In the genomic region with DNA sequence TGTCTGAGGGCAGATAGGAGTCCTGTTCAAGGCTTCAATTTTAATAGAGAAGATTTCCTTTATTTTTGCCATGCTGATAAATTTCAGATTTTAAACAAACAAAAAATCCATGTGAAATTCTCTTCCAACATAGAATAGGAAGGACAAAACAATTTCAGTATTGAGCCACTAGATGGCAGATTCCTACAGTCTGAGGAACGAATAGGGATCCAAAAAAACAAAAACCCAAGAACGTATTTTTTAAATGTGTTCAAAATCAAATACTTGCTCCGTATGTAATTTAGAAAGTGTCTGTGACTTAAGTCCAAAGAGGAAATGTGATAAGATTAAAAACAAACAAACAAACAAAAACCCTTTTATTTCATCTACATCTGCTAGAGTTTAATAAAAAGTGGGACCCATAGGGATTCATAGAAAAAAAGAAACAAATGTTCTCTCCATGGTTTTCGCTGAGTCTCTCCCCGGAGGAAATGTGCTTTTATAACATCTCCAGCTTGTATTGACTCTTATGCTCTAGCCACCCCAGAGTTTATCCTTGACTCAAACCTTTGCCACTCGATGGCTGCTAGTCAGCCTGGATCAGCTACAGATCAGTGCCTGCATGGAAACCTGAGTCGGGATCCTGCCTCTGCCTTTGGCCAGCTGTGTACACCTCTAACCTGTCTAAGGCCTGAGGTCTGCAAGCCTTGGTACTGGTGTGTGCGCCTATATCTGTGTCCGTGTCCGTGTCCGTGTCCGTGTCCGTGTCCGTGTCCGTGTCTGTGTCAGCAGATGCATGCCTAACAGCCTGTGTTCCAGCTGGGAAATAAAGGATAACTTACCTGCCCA, we compare ENCODE assay signal across 8 mouse cellular contexts.
DNase-seq lines count a peak whose midpoint lies in the region; ATAC-seq and TF ChIP-seq lines count a peak whose summit lies in the region.

No protein-coding gene starts in this region.

- 0 out of 2 replicates have a peak, but pooled peaks have one; percentile 10 for TF ChIP-seq CTCF in G1E (IDR thresholded peaks at IDR 0.05; ENCODE audit: low read depth, low read length)

- peak overlapping the region; percentile 27; the same call in 1 of the 2 replicates for H3K9ac ChIP-seq in embryonic facial prominence, embryonic 12.5 days

- peak; percentile 16 for DNase-seq in kidney, adult 18-20 months
- DNase-seq in kidney, adult 8-10 months: no peak
- no peak for DNase-seq in G1E (ENCODE audit: low spot score)
- peak; percentile 46 for DNase-seq in mesoderm, embryonic 11.5 days (ENCODE audit: low read depth, low spot score)
- DNase-seq in frontal cortex, postnatal 10 days (ENCODE audit: low spot score in 2 of 2): no peak
- no peak for DNase-seq in ovary, postnatal 10 days (ENCODE audit: low spot score)

- no peak overlapping the region for H3K4me3 ChIP-seq in G1E (ENCODE audit: low read depth, low read length)
- H3K4me3 ChIP-seq in embryonic facial prominence, embryonic 12.5 days: peak overlapping the region; percentile 24

- H3K4me1 ChIP-seq in G1E (ENCODE audit: insufficient read depth, low read depth, low read length): peaks cover 17% of the 10 kb centered on the region
- peaks cover 17% of the 10 kb centered on the region for H3K4me1 ChIP-seq in embryonic facial prominence, embryonic 12.5 days

- ATAC-seq in G1E (ENCODE audit: extremely low read depth, insufficient number of reproducible peaks, low FRiP score, poor library complexity, severe bottlenecking): no peak
- peak; percentile 31; the same call in 1 of the 2 replicates for ATAC-seq in embryonic facial prominence, embryonic 12.5 days (ENCODE audit: insufficient number of reproducible peaks, insufficient read depth, low FRiP score, low TSS enrichment)
- ATAC-seq in inflammation-experienced regulatory T-cells, adult 6 months: peak; percentile 67

- no peaks in the 10 kb centered on the region for H3K9me3 ChIP-seq in G1E (replicated peaks)
- H3K9me3 ChIP-seq in embryonic facial prominence, embryonic 12.5 days: no peaks in the 10 kb centered on the region

- WGBS in embryonic facial prominence, embryonic 12.5 days: 49% methylated on average over 15 of the region's 15 CpGs

- peak overlapping the region; percentile 39 for H3K4me2 ChIP-seq in embryonic facial prominence, embryonic 12.5 days (replicated peaks)

- no peaks in the 10 kb centered on the region for H3K36me3 ChIP-seq in G1E (replicated peaks)
- H3K36me3 ChIP-seq in embryonic facial prominence, embryonic 12.5 days: no peaks in the 10 kb centered on the region

- H3K27me3 ChIP-seq in G1E (ENCODE audit: insufficient read depth, low read length): peaks cover 8% of the 10 kb centered on the region
- no peaks in the 10 kb centered on the region for H3K27me3 ChIP-seq in embryonic facial prominence, embryonic 12.5 days

- H3K27ac ChIP-seq in embryonic facial prominence, embryonic 12.5 days: peak overlapping the region; percentile 72

Comparison
In these comparisons a context has a peak if more than half of its experiments do, and no peak if none do; other contexts are left out.
1. DNase-seq: peak in kidney, adult 18-20 months (single experiment) and mesoderm, embryonic 11.5 days (single experiment); none in kidney, adult 8-10 months (0 of 2), G1E (single experiment), frontal cortex, postnatal 10 days (0 of 2) and ovary, postnatal 10 days (single experiment).